1 mouse cellular context compared by ENCODE assay signal in the genomic region with DNA sequence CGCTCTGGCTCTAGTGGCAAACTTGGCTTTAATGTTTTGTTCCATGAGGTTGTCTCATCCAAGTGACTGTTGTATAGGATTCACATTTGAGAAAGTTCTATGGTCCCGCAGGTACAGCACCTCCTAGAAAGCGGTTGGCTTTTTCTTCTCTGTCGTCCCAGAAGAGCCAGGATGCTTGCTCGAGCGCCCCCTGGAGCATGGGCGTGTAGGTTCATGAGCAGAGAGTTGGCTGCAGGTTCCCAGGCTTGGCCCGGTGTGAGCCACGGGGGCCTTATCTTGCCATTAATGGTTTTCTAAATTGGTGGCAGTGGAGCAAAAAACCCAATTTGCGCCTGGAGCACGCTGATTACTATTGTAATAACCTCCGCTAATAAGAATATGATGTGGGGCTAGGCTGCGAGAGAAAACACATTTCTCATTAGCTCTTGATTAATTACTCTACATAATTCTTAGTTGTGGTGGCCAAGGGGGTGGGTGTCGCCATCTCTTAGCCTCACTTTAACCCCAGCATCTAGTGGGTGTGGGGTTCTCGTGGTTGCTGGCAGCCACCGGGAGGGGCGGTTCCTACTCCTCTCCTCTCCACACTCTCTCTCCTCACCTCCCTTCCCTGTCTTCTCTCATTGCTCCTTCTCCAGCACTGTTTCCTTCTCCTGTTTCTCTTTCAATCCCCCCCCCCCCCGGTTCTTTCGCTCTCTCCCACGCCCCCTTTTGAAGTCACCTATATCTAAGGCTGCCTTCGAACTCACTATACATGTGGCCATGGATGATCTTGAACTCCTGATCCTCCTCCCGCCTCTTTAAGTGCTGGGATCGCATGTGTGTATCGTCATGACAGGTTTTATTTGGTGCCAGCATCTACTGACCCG.
TF ChIP-seq lines count a peak whose summit lies in the region.

No protein-coding gene starts in this region.

TF ChIP-seq in ES-E14, 5 proteins besides CTCF, POLR2A, EP300 and RAD21 (continued from another document):
- TF ChIP-seq CHD2 (IDR thresholded peaks at IDR 0.05; ENCODE audit: low read depth, low read length) (no peak), ZNF384 (IDR thresholded peaks at IDR 0.05; ENCODE audit: low read depth, low read length) (no peak), HCFC1 (IDR thresholded peaks at IDR 0.05; ENCODE audit: borderline replicate concordance, insufficient read depth, low read length) (no peak)
